Mouse (Mus musculus): ENCODE measurements around the gene Fkbp2. TPM values are rescaled to one million over a fixed set of nuclear protein-coding genes. Genes with fewer than 3 reads are reported as not detected.
A peak's percentile ranks its signal among the peaks of the same experiment; 100 is the strongest.

Fkbp2 gene
- total RNA-seq, 2 experiments from 2014 or later: 13.0 to 13.7 TPM

- intact Hi-C loops (cut with DNase I; ENCODE audit: low total_unique reads): no loop called here
Measured at GRCm38 (mm10) chr19:6948186-6948585, 32.1 kb downstream of the Fkbp2 start.

DNA sequence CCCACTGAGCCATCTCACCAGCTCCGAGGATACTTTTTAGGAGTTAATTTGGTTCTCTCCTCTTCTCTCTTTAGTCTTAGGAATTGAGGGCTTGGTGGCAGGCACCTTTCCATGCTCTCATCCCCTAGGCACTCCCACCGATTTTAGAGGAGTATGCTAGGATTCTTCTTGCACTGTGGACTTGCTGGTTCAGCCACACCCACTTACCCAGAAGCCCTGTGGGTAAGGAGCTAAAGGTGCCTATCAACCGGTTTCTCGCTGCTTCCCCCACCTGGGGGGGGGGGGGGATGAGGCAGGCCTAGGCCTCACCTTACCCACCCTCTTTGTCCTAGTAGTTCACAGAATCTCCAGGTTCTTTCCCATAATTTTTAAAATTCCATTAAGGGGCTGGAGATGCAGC, 32.6 kb downstream of the Fkbp2 start:
- no peak for DNase-seq
- intact Hi-C loops (cut with DNase I; ENCODE audit: low total_unique reads): no loop called here

More at GRCm38 (mm10) chr19:6948186-6948585, 32.1 kb downstream of the Fkbp2 start:
- no peak for DNase-seq

DNA sequence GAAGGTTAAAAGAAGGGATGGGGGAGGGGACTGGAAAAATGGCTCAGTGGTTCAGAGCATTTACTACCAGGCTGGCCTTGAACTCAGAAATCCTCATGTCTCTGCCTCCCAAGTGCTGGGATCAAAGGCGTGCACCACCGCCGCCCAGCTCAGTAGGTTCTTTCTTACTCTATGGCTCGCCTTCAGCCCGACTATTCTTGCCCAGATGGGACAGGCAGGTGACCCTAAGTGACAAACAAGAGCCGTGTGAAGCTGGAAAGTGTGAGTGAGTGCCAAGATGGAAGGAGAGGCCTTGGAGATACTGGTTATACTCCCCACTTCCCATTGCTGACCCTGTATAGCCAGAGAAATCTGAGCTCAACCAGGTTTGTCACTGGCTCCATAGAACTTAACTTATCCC, 36.6 kb downstream of the Fkbp2 start:
- DNase-seq: no peak
- intact Hi-C loops (cut with DNase I; ENCODE audit: low total_unique reads): no loop called here

GRCm38 (mm10) chr19:6942764-6943163, 37.5 kb downstream of the Fkbp2 start:
- intact Hi-C loops (cut with DNase I; ENCODE audit: low total_unique reads): no loop called here
- no peak for DNase-seq

GRCm38 (mm10) chr19:6942249-6942691, 38.0 kb downstream of the Fkbp2 start, which contains the start of gene Gpr137:
Gpr137 (minus strand) TSS chr19:6942480.
- intact Hi-C loops (cut with DNase I; ENCODE audit: low total_unique reads): no loop called here
- DNase-seq: peak; percentile 97

DNA sequence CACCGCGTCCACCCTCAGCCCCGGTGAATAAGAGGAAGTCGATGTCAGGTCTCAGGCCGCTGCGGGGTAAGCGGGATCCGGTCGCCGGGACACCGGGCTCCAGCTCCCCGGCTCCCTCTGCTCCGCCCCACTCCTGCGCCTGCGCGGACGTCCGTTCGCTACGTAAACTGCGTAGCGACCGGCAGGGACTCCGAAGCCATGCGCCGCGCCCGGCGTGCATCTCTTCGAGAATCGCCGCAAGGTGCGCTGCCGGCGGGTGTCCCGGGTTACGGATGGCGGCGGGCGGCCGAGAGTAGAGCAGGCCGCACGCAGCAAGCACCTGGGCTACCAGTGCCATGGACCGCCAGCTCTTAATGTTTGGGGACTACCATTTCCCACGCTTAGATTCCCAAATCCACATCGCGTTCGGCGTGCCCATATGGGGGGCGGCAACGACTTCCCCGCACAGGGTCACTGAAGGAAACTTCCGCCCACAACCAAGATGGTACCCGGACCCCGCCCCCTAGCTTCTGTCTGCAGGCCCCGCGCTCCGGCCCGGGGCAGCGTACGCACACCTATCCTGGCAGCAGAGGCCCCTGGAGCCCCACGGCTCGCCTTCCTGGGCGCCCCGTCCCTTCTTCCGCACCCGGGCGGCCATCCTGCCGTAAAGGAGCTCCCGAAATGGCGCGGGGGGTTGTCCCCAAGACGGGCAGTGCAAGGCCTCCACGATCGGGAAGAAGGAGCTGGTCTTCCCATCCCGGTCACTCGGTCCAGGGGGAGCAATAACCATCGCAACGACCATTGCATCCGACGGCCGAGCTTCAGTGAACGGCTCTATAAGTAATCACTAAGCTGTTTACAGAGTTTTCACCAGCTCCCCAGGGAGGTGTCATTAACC, 38.7 kb downstream of the Fkbp2 start, which contains the start of gene Bad:
Gene Bad, plus strand, starts transcription at position 490 of the 877 bp plus-strand sequence.
- peak; percentile 94 for DNase-seq
- intact Hi-C loops (cut with DNase I; ENCODE audit: low total_unique reads): no loop called here

- intact Hi-C loops (cut with DNase I; ENCODE audit: low total_unique reads): no loop called here
- DNase-seq: no peak
Measured at GRCm38 (mm10) chr19:6940396-6941351, 39.6 kb downstream of the Fkbp2 start.

DNA sequence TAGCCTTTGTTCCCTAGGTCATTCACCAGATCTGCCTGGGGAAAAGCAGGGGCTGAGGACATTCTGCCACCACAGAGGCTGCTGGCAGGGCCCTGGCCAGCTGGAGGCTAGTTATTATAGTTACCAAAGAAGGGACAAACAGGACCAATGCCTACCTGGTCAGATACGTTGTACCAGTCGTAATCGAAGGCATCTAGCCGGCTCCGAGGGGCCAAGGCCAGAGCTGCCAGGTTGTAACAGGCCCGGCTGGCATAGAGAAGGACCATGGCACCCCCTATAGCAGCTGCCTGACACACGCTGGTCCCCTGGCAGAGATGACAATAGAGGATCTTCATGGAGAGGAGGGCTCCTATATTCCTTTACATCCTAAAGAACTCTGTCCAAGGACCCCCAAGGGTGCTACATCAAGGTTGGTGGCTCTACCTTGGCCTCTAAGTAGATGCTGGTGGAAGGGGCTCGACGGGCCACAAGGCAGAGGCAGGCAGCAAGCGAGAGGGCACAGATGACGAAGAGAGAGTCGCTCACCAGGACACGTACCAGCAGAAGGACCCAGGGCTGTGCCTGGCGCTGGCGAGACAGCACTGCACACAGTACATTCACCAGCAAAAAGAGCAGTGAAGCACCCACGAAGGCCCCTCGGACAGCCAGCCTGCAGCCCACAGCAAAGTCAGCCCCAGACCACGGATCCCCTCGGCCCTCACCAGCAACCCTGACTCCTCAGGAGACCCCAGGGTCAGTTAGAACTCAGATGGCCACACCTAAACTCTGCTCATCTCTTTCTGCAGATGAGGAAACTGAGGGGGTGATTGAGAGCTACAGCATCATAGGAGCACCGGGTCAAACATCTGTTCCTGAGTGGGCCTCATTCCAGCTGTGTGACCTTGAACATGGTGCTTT, 40.9 kb downstream of the Fkbp2 start:
- intact Hi-C loops (cut with DNase I; ENCODE audit: low total_unique reads): no loop called here
- DNase-seq: no peak

- intact Hi-C loops (cut with DNase I; ENCODE audit: low total_unique reads): no loop called here
Measured at GRCm38 (mm10) chr19:6937541-6938465, 42.5 kb downstream of the Fkbp2 start.

DNA sequence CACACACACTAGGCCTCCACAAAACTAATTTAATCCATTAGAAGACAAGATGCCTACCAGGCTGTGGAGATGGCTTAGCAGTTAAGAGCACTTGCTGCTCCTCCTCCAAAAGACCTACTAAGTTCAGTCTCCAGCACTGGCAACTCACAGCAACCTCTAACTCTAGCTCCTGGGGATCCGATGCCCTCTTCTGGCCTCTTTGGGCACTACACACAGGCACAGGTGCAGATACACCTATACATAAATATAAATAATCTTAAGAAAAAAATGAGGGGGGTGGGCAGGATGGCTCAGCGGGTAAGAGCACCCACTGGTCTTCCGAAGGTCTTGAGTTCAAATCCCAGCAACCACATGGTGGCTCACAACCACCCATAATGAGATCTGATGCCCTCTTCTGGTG, 44.0 kb downstream of the Fkbp2 start:
- DNase-seq: no peak
- intact Hi-C loops (cut with DNase I; ENCODE audit: low total_unique reads): no loop called here

More at GRCm38 (mm10) chr19:6937541-6938465, 42.5 kb downstream of the Fkbp2 start:
- DNase-seq: no peak

GRCm38 (mm10) chr19:6934195-6934977, 45.9 kb downstream of the Fkbp2 start, which contains the start of gene Kcnk4:
Kcnk4 (minus strand) TSS chr19:6934515.
- intact Hi-C loops (cut with DNase I; ENCODE audit: low total_unique reads): no loop called here
- no peak for DNase-seq

- intact Hi-C loops (cut with DNase I; ENCODE audit: low total_unique reads): no loop called here
- no peak for DNase-seq
Measured at GRCm38 (mm10) chr19:6933436-6934194, 46.7 kb downstream of the Fkbp2 start.

DNA sequence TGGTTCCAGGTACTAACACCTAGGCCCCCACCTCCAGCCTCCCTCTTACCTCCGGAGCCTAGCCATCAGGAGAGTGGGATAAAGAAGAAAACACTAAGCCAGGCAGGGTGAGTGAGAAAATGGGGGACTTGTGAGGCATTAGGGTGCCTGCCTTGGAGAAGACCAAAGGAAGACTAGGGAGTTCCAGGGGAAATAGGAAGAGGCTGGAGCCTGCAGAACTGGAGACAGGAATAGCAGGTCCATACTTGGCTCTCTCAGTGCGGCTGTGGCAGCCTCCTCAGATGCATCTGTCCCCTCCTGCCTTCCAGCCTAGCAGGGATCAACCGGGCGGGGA, 47.2 kb downstream of the Fkbp2 start:
- DNase-seq: no peak
- intact Hi-C loops (cut with DNase I; ENCODE audit: low total_unique reads): no loop called here

DNA sequence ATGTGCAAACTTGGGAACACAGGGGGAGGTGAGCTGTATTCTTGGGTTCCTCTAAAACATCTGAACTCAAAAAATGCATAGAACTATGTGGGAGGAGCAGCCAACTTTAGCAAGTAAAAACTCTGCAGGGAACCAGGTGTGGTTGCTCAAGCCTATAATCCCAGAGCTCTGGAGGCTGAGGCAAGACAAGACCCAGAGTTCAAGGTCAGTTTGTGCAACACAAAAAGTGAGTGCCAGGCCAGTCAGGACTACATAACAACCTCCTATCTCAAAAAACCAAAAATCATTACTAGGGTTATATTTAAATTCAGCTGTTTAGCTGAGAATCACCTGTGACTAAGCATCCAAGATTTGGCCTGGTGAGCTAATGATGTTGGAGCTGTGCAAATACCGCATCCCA, 48.3 kb downstream of the Fkbp2 start:
- intact Hi-C loops (cut with DNase I; ENCODE audit: low total_unique reads): no loop called here
- no peak for DNase-seq

DNA sequence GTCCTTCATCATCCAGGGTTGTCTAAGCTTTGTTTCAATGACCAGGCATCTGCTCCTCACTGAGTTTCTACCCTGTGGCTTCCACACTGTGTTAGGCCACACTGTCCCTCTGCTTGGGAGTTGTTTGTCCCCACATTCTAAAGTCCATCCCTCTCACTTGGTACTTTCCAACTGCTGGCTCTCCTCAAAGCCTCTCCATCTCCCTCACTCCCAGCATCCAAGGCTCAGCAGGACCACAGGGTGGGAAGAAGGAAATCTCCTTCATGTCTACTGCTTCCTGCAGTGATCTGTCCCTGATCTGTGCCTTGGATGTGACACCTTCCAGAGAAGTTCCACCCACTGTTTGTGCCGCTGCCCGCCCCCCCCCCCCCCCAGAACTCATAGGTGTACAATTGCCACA, 49.3 kb downstream of the Fkbp2 start:
- intact Hi-C loops (cut with DNase I; ENCODE audit: low total_unique reads): no loop called here
- DNase-seq: no peak

DNA sequence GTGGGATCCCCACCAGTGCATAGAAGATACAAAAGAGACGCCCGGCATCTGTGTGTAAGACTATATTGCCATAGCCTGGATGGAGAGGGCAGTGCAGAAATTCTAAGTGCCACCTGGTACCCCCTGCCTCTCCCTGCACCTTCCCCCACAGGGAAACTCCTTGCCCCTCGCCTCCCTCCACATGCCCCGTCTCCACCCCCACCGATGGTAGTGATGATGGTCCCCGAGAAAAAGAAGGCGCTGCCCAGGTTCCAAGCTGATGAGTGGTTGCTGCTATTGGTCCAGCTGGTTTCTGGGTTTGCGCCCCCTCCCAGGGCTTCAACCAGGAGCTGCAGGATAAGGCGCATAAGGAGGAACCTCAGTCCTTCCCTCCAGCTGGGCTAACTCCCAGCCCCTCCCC, 52.2 kb downstream of the Fkbp2 start:
- intact Hi-C loops (cut with DNase I; ENCODE audit: low total_unique reads): no loop called here
- no peak for DNase-seq
